Mouse (Mus musculus) left cerebral cortex, postnatal 4 days (tissue): Measurements from ENCODE around the gene Cerk. TPM values are rescaled to one million over a fixed set of nuclear protein-coding genes. Genes with fewer than 3 reads are reported as not detected.
A peak's percentile ranks its signal among the peaks of the same experiment; 100 is the strongest.
"Not testable (repeated sequence)": the region's sequence is repeated elsewhere in the genome, so short reads cannot be mapped to it uniquely, and the experiment has no call there.

Experiments
- DNase-seq: peaks from one replicate; pipeline ENCODE4 v3.0.0-alpha.2; 2022
- intact Hi-C: fragments of 180-260 bp; cut with DNase I; formaldehyde crosslinking; loops from one replicate; pipeline ENCODE4 v1.15.1; 2025
- total RNA-seq, 2 experiments: library from RNA; stranded (reverse); gene quantifications; 2 replicates each; pipeline ENCODE4 v1.2.3; 2021

The Cerk gene
- total RNA-seq, 2 experiments from 2014 or later: 29.0 to 31.4 TPM

DNA sequence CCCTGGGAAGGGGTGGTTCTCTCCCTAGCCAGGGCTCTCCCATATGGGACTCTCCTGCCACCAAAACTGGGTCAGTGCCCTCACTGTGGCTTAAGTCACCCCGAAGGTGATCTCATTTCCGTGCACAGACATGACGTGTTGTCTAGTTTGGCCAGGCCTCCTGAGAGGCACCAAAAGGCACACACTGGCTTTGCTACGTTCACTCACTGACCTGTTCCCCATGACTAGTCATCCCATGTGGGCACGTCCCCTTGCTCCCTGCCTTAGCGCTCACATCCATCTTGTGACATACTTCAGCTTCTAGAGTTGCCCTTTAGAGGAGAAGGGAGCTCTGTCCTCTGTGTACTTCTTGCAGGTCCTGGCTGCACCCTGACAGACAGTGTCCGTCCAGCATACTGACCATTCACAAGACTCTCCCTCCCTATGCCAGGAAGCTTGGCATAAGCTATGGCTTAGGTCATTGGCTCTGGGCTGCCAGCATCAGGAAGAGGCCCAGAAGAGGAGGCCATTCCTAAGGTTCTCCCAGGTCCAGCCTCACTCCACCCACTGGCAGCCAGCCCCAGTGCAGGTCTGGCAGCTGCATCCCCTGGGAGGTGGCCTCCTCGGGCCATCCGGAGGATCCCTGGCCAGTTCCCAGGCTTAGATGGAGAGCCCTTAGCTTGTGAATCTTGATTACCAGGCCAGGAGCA lies 63.5 kb downstream of the Cerk start:
- intact Hi-C loops: no loop called here

DNA sequence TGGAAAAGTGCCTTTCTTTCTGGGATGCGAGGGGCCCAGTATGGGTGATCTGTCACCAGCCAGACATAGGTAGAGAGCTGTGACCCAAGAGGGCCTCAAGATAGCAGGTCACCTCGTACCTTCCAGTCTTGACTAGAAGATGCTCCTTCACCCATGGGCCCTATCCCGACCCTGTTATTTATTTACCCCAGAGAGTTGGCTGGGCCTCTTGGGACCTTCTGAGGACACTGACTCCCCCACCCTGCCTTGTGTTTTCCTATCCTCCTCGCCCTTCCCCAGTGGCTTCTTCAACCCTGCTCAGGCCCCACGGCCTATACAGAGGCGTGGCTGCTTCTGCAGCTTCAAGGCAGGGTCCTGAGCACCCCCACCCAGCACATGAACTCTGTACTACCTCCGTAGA lies 66.8 kb downstream of the Cerk start:
- intact Hi-C loops: no loop called here
- no peak for DNase-seq

More for the DNA sequence above, 63.5 kb downstream of the Cerk start:
- DNase-seq: no peak

DNA sequence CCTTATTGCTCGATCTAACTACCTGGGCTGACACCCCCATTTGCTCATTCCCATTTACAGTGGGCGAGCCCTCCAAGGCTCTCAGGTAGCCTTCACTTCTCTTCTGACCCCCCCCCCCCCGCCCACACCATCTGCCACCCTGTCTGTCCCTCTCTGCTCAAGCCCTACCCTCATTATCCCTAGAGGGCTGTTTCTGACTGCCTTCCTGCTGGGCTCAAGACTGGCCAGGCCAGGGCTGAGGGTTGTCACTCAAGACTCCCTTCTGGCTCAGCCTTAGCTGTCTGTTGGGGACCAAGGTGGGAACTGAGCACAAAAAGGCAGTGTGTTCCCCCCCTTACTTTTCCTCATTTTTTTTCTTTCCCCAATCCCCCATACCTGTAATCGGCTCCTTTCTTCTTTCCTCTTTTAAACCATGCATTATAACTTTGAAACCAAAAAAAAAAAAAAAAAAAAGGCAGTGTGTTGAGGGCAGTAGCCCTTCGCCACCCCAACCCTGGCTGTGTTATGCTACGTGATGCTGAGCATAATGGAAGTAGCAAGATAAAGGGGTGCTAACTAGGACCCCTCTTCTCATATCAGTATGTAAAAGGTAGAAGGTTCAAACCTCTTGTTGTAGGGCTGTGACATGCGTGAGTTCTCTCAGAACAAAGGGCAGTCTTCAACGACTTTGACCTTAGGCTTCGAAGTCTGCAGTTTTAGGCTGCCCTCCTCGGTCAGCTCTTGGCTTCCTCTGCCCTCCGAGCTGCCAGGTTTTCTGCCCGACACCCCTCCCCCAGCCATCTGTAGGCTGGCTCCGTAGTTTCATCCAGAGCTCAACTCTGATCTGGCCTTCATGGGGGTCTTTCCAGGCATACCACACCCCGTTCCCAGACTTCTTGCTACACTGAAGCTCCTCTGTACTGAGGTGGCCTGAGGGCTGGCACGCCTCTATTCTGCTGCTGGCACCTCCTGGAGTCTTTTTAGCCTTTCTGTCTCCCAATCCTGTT lies 68.5 kb downstream of the Cerk start:
- DNase-seq: peak; percentile 82
- intact Hi-C loops: no loop called here

DNA sequence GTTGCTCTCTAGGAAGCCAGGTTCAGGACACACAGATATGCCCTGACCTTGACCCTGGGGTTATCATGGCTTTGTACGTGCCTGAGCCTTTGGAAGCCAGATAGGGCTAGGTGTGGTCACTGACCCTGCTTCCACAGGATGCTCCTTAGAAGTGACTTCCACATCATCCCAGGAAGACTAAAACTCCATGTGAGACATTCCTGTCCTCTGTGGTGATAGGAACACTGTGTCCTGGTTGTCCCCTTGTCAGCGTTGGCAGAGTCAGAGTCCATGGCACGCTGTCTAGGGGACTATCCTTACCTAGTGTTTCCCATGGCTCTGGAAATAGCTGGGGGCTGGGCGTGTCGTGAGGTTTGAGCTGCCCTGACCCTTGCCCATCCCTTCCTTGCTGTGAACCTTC lies 69.5 kb downstream of the Cerk start:
- intact Hi-C loops: no loop called here
- DNase-seq: no peak

DNA sequence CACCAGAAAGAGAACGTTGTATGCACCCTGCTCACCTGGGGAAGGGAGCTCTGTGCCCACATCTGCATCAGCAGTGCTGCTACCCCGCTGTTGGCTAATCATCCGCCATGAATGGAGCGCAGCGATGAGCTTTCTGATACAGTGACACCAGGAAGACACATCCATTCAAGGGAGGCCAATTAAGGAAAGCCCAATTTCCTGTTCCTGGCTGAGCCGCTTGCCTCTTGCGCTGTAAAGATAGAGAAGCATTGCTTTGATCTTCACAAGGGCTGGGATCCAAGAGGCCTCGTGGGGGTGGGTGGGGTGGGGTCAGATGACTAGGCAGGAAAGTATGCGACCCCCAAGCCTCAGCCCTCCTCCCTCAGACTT lies 72.6 kb downstream of the Cerk start:
- DNase-seq: no peak

DNA sequence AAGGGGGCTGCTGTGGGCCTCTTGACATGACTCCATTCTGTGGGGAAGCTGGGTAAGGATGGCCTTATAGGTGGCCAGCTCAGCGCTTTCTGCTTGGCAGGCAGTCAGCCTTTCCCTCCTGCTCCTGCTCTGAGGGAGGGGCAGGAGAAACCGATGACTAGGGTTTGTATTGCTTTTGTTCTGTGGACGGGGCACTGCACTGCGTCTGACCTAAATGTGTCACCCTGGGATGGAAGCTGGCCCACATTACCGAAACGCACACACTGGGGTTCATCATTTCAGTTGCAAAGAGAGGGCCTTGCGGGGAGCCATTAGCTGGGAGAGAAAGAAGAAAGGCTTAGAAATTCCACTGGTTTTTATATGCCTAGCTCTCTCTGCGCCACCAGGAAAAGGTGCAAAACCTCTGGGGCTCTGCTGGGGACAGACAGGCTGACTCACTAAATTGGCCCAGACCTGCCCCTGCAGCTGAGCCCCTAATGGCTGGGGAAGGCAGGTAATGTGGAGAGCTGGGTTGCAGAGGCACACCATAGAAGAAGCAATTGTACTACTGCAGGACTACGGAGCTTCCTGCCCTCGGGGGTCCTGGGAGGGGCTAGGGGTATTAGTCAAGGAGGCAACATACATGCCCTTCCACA lies 73.1 kb downstream of the Cerk start:
- intact Hi-C loops: no loop called here
- DNase-seq: peak; percentile 45

More for the DNA sequence above, 72.6 kb downstream of the Cerk start:
- intact Hi-C loops: no loop called here

DNA sequence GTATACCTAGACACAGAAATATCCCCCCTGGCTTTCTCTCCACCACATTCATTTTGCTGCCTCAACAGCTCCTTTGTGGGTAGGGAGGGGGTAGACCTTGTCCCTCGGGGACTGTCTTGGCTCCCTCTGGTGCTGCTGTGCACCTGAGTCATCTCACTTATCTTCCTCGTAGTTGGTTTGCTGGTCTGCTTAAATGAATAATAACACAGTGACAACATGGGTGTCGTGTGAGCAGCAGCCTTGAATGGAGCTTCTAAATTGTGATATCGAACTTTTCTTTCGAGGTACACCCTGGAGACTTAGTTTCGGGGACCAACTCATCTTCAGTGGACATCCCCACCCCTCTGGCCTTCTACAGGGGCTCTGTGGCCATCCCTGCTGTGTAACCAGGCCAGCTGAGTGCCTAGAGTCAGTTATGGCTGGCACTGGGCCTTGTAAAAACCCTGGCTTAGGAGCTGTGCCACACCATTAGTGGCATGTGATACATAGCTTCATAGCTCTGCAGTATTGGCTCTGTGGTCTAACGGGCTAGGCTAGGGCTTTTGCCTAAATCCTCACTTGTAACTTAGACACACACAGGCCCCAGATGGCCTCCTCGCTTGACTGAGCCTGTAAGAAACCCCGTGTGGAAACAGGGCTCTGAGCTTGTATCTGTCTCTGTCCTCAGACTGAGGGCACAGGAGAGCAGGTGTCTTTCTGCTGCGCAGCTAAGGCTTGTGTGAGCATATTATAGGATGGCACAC lies 75.4 kb downstream of the Cerk start:
- intact Hi-C loops: no loop called here
- peak; percentile 69 for DNase-seq

DNA sequence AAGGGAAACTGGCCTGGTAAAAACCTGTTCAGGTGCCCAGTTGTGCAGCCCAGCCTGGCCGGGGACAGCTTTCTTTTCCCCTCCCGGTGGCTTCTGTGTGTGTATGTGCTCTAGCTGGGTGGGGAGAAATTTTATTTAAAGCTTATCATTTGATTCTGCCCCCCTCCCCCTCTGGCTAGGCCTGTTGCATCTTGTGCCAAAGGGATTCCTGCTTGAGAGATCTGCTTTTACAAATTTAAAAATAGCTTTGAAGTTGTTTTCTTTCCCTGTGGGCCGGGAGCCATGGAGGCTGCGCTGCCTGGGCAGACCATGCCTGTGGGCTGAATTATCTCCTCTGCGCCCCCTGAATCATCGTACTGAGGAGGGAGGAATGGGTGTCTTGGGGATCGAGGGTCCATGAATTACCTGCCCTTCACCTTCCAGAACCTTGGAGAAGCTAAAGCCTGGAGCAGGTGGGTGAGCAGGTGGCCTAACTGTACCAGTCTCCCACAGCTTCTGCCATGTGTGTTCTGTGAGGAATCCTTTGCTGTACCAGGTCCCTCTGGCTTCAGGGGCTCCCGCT lies 76.2 kb downstream of the Cerk start:
- intact Hi-C loops: no loop called here
- no peak for DNase-seq

DNA sequence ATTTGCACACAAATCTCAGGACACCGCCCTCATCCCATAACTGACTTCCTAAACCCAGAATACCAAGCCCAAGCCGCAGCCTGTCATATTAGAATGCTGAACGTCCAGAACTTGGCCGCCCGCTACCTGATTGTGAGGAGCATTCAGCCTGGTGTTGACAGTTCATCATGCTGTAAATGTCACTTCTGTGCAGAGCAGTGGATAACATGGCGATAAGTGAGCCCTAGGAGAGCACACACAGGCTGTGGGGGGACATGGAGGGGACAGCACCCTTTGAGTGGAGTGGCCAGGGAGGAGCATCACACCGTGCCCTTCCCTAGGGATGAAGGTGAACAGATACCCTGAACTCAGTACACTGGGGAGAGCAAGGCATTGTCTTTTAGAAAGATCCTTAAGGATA lies 76.7 kb downstream of the Cerk start:
- intact Hi-C loops: no loop called here

DNA sequence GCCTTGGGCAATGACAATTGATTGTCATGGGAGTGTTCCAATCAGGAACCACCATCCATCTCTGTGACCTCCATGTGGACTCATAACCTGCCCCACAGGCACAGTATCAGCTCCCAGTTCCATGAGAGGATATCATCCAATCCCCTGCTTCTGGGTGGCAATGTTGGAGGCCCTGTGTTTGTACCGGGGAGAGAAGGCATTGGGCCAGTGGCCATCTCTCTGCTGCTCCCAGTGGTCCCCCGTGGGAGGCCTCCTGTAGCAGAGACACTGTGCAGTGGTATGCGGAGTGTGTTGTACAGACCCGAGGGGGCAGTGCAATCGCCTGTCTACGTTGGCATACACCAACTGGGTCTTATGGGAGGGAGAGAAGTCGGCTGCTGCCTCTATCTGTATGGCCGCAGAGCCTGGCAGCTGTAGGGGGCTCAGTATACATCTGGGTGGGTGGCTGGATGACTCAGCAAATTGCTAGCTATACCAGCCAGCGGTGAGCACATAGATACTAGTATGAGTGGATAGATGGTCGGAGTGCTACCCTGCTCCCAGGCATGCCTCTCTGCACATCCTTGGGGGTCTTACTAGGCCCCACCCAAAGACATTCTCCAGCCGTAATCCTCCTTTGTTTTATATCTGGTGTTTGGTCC lies 78.0 kb downstream of the Cerk start:
- DNase-seq: no peak
- intact Hi-C loops: no loop called here

More for the DNA sequence above, 76.7 kb downstream of the Cerk start:
- DNase-seq: no peak

DNA sequence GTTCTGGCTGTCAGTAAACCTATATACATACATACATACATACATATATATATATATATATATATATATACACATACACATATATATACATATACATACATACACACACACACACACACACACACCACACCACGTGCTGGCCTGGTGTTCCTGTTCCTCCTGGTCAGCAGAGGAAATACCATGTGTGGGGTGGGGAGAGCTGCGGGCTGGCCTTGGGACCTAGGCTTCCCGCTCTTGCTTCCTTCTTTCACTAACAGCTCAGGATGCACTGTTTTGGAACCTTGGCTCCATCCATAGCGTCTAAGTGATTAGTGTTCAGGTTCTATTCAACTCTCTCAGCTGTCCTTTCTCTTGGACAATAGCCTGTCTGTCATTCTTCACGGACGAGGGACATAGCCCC lies 80.2 kb downstream of the Cerk start:
- intact Hi-C loops: no loop called here

DNA sequence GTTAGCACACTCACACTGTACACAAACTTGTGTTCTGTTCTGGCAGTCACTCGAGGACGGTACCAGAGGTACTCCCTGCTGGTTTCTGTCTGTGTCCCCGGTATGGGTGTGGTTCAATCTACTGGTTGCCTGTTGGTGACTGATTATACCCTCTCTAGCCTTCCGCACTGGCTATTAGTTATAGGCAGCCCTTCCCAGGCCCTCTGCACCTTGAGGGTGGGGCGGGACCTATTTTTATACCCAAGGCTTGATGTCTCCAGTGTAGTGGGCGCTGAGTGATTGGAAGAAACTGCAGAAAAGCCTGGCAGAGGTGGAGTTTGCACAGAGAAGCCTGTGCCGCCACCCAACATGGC lies 80.6 kb downstream of the Cerk start:
- intact Hi-C loops: no loop called here
- DNase-seq: no peak

More for the DNA sequence above, 80.2 kb downstream of the Cerk start:
- no peak for DNase-seq

DNA sequence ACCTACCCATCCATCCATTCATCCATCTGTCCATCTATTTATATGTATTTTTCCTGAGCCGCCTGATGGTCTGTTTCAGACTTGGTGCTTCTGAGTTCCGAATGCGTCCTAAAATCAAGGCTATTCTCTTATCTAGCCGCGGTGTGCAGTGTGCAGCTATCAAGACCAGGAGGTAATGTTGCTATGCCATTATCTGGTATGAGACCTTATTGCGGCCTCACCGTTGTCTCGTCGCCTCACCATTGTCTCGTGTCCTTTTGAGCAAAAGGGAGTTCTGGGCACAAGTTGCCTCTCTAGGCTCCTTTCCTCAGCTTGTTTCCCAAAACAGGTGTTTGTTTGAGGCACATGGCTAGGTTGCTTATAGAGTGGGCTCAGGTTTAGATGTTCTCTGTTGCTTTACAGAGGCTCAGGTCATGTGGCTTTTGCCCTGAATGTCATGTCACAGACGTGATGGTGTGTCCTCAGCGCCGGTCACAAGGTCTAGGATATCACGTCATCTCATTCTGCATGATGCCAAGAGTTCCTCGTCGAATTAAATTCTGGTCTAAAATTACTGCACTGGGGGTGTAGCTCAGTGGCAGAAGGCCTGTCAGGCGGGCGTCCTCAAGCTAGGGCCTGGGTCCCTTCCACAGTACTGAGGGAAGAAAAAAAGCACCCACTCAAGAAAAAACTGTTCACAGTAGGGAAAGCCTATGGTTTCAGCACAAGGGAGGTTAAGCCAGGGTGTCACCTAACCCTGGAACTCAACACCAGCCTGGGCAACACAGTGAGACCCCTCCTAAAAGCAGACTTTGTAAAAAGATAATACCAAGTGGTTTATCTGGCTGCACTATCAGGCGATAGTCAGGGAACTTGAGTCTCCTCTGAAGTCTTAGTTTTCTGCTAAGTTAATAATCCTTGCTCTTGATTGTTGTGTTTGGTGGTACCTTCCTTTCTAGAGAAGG lies 81.3 kb downstream of the Cerk start:
- intact Hi-C loops: no loop called here
- no peak for DNase-seq

DNA sequence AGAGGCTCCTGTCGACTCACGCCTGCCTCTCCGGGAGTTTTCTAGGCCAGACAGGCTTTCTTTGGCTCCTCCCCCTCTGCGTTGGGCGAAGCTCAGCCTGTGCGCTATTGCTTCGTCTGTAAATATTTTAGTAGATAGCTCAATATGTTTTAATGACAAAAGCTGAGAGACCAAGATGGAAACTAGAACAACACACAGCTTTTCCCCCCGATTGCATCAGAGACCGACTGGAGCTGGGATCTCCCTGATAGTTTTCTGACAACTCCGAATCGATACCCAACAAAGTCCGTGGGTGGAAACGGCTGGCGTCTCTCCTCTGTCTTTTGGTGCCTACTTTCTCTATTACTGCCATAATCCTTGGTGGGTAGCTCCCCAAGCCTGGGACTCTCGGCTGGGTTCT lies 83.6 kb downstream of the Cerk start:
- intact Hi-C loops: no loop called here
- DNase-seq: no peak

DNA sequence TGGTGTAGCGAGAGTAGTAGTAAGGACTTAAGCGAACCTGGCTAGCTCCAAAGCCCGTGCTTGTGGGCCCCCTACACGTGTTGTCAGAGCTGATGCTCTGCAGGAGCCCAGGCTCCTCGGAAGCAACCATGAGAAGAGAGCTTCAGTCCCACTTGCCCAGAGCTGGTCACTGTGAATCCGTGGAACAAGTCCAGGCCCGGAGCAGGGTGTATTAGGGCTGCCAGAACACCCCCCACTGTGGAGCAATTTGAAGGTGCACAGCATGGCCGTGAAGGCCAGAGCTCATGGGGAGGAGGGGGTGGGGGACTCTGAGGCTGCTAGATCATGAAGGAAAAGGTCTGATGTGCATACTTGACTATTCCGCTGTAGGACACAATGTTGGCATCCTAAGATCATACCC lies 84.4 kb downstream of the Cerk start:
- intact Hi-C loops: no loop called here
- no peak for DNase-seq

DNA sequence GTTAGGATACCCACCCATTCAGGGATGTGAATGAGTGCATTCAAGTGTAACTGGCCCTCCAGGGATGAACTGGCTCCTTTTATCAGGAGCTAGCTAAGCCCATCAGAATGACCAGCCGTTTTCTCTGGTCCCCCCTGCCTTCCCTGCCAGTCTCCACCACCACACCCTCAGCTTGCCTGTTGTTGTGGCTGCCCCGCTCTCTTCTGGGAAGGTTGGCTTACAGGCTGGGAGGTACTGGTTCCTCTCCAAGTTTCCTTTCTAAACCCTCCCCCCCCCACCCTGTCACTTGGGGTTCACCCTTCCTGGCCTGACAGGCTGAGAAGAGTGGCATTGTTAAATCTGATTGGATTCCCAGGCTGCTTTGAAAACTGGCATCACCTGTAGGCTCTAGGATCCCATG lies 88.1 kb downstream of the Cerk start:
- DNase-seq: no peak
- intact Hi-C loops: no loop called here

DNA sequence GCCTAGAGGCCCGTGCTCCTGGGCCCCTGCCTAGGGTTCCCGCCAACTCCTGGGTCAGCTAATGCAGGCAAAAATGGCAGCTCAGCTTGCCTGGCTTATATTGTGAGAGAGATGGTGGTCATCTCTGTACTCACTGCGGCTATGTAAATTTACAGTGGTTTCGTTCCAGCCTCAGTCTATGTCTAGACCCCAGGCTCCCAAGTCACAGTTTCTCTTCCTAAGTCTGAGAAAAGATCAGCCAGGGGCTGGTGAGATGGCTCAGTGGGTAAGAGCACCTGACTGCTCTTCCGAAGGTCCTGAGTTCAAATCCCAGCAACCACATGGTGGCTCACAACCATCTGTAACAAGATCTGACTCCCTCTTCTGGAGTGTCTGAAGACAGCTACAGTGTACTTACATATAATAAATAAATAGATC lies 89.3 kb downstream of the Cerk start:
- intact Hi-C loops, DNase-seq: not testable (repeated sequence)

DNA sequence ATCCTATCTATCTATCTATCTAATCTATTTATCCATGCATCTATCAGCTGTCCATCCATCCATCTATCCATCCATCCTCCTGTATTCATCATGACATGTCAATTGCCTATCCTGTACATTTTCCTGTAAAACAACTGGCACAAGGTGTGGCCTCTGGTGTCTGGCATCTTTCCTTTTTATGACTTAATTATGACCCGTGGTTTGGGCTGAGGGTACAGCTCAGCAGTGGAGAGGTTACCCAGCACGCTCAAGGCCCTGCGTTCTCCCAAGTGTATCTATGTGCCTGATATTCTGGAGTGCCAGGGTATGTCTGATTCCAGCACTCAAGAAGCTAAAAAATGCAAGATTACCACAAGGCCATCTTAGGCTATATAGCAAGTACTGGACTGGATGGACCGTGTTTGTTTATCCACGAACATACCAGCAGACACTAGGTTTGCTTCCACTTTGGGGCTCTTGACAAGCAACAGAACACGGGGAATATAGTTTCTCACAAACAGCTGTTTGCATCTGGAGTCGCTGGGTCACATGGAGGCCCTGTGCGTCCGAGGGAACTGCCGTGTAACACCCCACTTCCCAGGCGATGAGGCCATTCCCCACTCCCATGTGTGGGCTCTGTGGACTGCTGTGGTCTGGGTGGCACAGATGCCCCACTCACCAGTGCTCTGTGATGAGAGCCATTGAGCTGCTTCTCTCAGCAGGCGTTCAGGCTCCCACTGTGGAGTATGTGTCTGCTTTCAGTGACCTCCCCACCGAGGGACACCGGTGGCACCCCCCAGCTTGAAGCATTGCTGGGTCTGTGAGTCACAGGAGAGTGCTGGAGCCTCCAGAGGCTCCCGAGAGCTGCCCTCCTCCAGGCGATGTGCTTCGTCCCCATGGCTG lies 90.0 kb downstream of the Cerk start:
- intact Hi-C loops: no loop called here
- no peak for DNase-seq
